Mouse (Mus musculus) liver, embryonic 14.5 days (tissue): ENCODE data around the gene Add3.

ENCODE experiments used
- CTCF ChIP-seq: IDR thresholded peaks from 2 replicates; pipeline ENCODE4 v1.5.1; 2016; ENCODE audit warnings: antibody characterized with exemption, low read depth, control low read depth
- EP300 ChIP-seq: IDR thresholded peaks from 2 replicates; pipeline ENCODE4 v1.6.1; 2016; ENCODE audit warnings: antibody characterized with exemption, low read depth

DNA sequence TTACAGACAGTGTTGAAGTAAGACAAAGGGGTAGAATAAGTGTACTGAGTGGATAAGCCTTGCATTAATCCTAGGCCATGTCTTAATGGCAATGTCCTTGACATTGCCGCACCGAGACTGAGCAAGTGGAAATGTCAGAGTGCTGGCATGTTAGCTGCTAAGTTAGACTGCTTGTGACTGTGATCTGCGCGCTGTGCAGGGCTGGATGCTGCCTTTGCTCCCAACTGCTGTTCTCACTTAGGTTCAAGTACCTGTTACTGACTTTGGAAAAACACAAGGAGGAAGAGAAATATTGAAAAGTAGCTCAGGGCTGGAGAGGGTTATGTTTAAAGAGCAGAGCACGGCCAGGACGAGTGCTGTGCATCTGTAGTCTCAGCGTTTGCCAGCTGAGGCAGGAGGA lies 24.4 kb downstream of the Add3 start:
- TF ChIP-seq EP300 (no peak), CTCF (no peak)
